Mouse (Mus musculus): ENCODE results near the gene Slc37a1.

GRCm38 (mm10) chr17:31265831-31266230, 20.8 kb upstream of the Slc37a1 start:
- TF ChIP-seq POLR2A (IDR thresholded peaks at IDR 0.05; ENCODE audit: extremely low read depth, insufficient read depth, low read length) (no peak), CTCF (IDR thresholded peaks at IDR 0.05; ENCODE audit: low read depth, low read length) (no peak)
